In genomic region chr6:97759301-97759700, GRCm38 (mm10) we compare ENCODE assay signal across 9 mouse cellular contexts. TPM values are rescaled to one million over a fixed set of nuclear protein-coding genes. Genes with fewer than 3 reads are reported as not detected.
DNase-seq lines count a peak whose midpoint lies in the region; ATAC-seq and TF ChIP-seq lines count a peak whose summit lies in the region.
"Had no signal": no experiment of that assay in that cellular context is flagged by ENCODE, and none has a peak within 500 bp of the region (broad histone marks: within the 10 kb centered on the region; RNA-seq: fewer than 3 reads in every experiment).

No protein-coding gene starts in this region.

- 11% methylated on average over 4 of the region's 4 CpGs for WGBS in embryonic facial prominence, embryonic 14.5 days
- WGBS in kidney, embryonic 15.5 days, result 13% methylated on average over 4 of the region's 4 CpGs
- 8% methylated on average over 4 of the region's 4 CpGs for WGBS in lung, adult 2 months

- H3K4me3 ChIP-seq in embryonic facial prominence, embryonic 14.5 days (ENCODE audit: low read depth, low read length), result no peak overlapping the region
- no peak overlapping the region for H3K4me3 ChIP-seq in kidney, embryonic 15.5 days (replicated peaks)
- H3K4me3 ChIP-seq in lung, adult 2 months (replicated peaks; ENCODE audit: extremely low read depth, low read depth, low read length), result no peak overlapping the region
- H3K4me3 ChIP-seq: heart, embryonic 15.5 days had no signal

- no peaks in the 10 kb centered on the region for H3K4me1 ChIP-seq in embryonic facial prominence, embryonic 14.5 days (ENCODE audit: control insufficient read depth, insufficient read depth, low read length)
- H3K4me1 ChIP-seq in kidney, embryonic 15.5 days, result peaks cover 3% of the 10 kb centered on the region; the same call in 1 of the 2 replicates
- no peaks in the 10 kb centered on the region for H3K4me1 ChIP-seq in lung, adult 2 months (ENCODE audit: control insufficient read depth, insufficient read depth, low read length)
- H3K4me1 ChIP-seq: heart, embryonic 15.5 days had no signal

- TF ChIP-seq CTCF in lung, adult 2 months (IDR thresholded peaks at IDR 0.05; ENCODE audit: insufficient read depth, low read length), result peak; percentile 84

- H3K27ac ChIP-seq in embryonic facial prominence, embryonic 14.5 days (replicated peaks; ENCODE audit: low read depth, low read length), result no peak overlapping the region
- no peak overlapping the region for H3K27ac ChIP-seq in kidney, embryonic 15.5 days
- H3K27ac ChIP-seq: heart, embryonic 15.5 days had no signal

- no peak overlapping the region for H3K9ac ChIP-seq in embryonic facial prominence, embryonic 14.5 days (ENCODE audit: low read depth, low read length)
- H3K9ac ChIP-seq in kidney, embryonic 15.5 days, result no peak overlapping the region
- H3K9ac ChIP-seq: heart, embryonic 15.5 days had no signal

- no peaks in the 10 kb centered on the region for H3K36me3 ChIP-seq in embryonic facial prominence, embryonic 14.5 days (ENCODE audit: control insufficient read depth, insufficient read depth, low read length)
- H3K36me3 ChIP-seq in kidney, embryonic 15.5 days, result no peaks in the 10 kb centered on the region
- H3K36me3 ChIP-seq: heart, embryonic 15.5 days had no signal

- no peaks in the 10 kb centered on the region for H3K9me3 ChIP-seq in embryonic facial prominence, embryonic 14.5 days (ENCODE audit: control insufficient read depth, low read length)
- no peaks in the 10 kb centered on the region for H3K9me3 ChIP-seq in kidney, embryonic 15.5 days (replicated peaks)
- H3K9me3 ChIP-seq: heart, embryonic 15.5 days had no signal

- DNase-seq in CD4-positive, CD25-positive, alpha-beta regulatory T cell, adult 2 months (ENCODE audit: low read depth, low spot score), result peak; percentile 71
- DNase-seq in urinary bladder, postnatal 14 days (ENCODE audit: low spot score), result peak; percentile 72
- no peak for DNase-seq in urinary bladder, postnatal 10 days (ENCODE audit: low spot score)
- peak; percentile 71 for DNase-seq in embryonic facial prominence, embryonic 14.5 days (ENCODE audit: low spot score)
- DNase-seq in lung, adult 2 months, result peak; percentile 54
- DNase-seq in right cerebral cortex, adult 2 months (ENCODE audit: low spot score in 2 of 2), result peak; percentile 67 to 74

- ATAC-seq in CD4-positive, CD25-positive, alpha-beta regulatory T cell, adult 4 months, result no peak
- ATAC-seq in embryonic facial prominence, embryonic 14.5 days (ENCODE audit: low read depth), result peak; percentile 35; the same call in 1 of the 2 replicates
- no peak for ATAC-seq in kidney, embryonic 15.5 days (replicated peaks; ENCODE audit: low FRiP score)

- no peak for TF ChIP-seq POLR2A in lung, adult 2 months (IDR thresholded peaks at IDR 0.05; ENCODE audit: borderline replicate concordance, extremely low read depth, low read depth, low read length)

- no peak overlapping the region for H3K4me2 ChIP-seq in embryonic facial prominence, embryonic 14.5 days (ENCODE audit: low read depth, low read length)
- H3K4me2 ChIP-seq in kidney, embryonic 15.5 days, result peak overlapping the region; percentile 21; the same call in 1 of the 2 replicates
- H3K4me2 ChIP-seq: heart, embryonic 15.5 days had no signal

- no peaks in the 10 kb centered on the region for H3K27me3 ChIP-seq in embryonic facial prominence, embryonic 14.5 days (replicated peaks; ENCODE audit: control insufficient read depth, insufficient read depth, low read length)
- H3K27me3 ChIP-seq in kidney, embryonic 15.5 days, result 0 out of 2 replicates have a peak, but pooled peaks cover 3% of the 10 kb centered on the region
- H3K27me3 ChIP-seq: heart, embryonic 15.5 days had no signal

RNA-seq across cellular contexts. Expression of gene Mitf, which starts 47.6 kb away (rescaled TPM):
- polyA plus RNA-seq in CD4-positive, CD25-positive, alpha-beta regulatory T cell, adult 4 months (2017; shearing (Covaris generic)), result under 1 TPM; 0.28 to 0.79 TPM
- 3.0 and 3.1 TPM in 2 replicates for polyA plus RNA-seq in embryonic facial prominence, embryonic 14.5 days (2014; fragmentation: Nextera tagmentation; extraction: Ambion mirVana)
- 2.5 and 3.4 TPM in 2 replicates for polyA plus RNA-seq in kidney, embryonic 15.5 days (2015; fragmentation: Nextera tagmentation; extraction: Ambion mirVana)
- polyA plus RNA-seq in lung, adult 2 months (2012; rRNA removed), result 5.5 and 6.1 TPM in 2 replicates
